Mouse (Mus musculus) erythroblast, embryonic 14.5 days (primary cell): Measurements from ENCODE around the gene Ddx20.

Experiments
- GATA1 ChIP-seq: IDR thresholded peaks from 2 replicates; pipeline ENCODE4 v1.6.1; 2012; ENCODE audit warnings: low read length, inconsistent platforms, mixed read lengths
- TAL1 ChIP-seq: IDR thresholded peaks from 3 replicates; pipeline ENCODE4 v1.6.1; 2012; ENCODE audit warnings: low read length, inconsistent platforms, mixed read lengths

DNA sequence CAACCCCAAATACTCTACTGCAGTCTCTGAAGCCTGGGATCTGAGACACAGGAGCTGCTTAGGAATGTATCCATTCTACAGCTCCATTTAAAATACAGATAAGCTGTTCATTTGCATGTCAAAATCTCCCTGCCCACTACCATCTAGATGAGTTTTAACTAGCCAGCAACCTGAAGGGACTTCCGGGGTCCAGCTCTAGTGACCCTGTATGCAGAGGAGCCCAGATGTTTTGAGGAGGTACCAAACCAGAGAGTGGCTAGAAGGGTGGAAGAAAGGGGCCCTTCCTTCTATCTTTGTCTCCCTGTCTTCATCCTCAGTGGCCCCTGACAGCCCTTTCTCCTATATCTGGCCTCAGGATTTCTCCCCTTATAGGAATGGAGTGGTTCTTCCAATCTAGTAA, 16.6 kb downstream of the Ddx20 start:
- TF ChIP-seq GATA1: no peak
- TF ChIP-seq TAL1: no peak
